Mouse (Mus musculus) liver, postnatal 0 days (tissue): ENCODE data around the gene Gm21958. TPM values are rescaled to one million over a fixed set of nuclear protein-coding genes. Genes with fewer than 3 reads are reported as not detected.

Source experiments
- ATAC-seq: fragments of 200-750 bp; cut with Nextera tagmentation; 2 replicates; pipeline ENCODE4 v1.8.0; 2017; ENCODE audit warnings: mild to moderate bottlenecking, moderate library complexity
- DNase-seq: peaks from one replicate; pipeline ENCODE4 v3.0.0-alpha.2; 2016
- H3K27ac ChIP-seq: fragments of 300-500 bp; sonication (generic); 2 replicates; pipeline ENCODE4 v1.5.1; 2014; ENCODE audit warnings: antibody characterized with exemption, moderate library complexity, mild to moderate bottlenecking, low read depth
- H3K27me3 ChIP-seq: fragments of 300-500 bp; sonication (generic); 2 replicates; pipeline ENCODE4 v1.6.1; 2014; ENCODE audit warnings: low read length, control low read depth, mixed read lengths; ENCODE audit not compliant: insufficient read depth
- H3K36me3 ChIP-seq: fragments of 300-500 bp; sonication (generic); replicated peaks from 2 replicates; pipeline ENCODE4 v1.6.1; 2014; ENCODE audit warnings: mild to moderate bottlenecking, control low read depth, low read length, moderate library complexity, mixed read lengths; ENCODE audit not compliant: insufficient read depth
- H3K4me1 ChIP-seq: fragments of 300-500 bp; sonication (generic); 2 replicates; pipeline ENCODE4 v1.6.1; 2014; ENCODE audit warnings: antibody characterized with exemption, mild to moderate bottlenecking, control low read depth; ENCODE audit not compliant: insufficient read depth
- H3K4me2 ChIP-seq: fragments of 300-500 bp; sonication (generic); 2 replicates; pipeline ENCODE4 v1.6.1; 2014; ENCODE audit warnings: low read depth, mild to moderate bottlenecking, low read length, moderate library complexity, mixed read lengths
- H3K4me3 ChIP-seq: fragments of 300-500 bp; sonication (generic); 2 replicates; pipeline ENCODE4 v1.5.1; 2014; ENCODE audit warnings: low read depth, low read length
- H3K9ac ChIP-seq: fragments of 300-500 bp; sonication (generic); replicated peaks from 2 replicates; pipeline ENCODE4 v1.6.1; 2014; ENCODE audit warnings: mild to moderate bottlenecking, moderate library complexity
- H3K9me3 ChIP-seq: fragments of 300-500 bp; sonication (generic); 2 replicates; pipeline ENCODE4 v1.6.1; 2016; ENCODE audit warnings: mild to moderate bottlenecking, control low read depth, low read length, mixed read lengths
- CTCF ChIP-seq: sonication (generic); IDR thresholded peaks from 2 replicates; pipeline ENCODE4 v1.5.1; 2016; ENCODE audit warnings: antibody characterized with exemption, low read depth
- EP300 ChIP-seq: IDR thresholded peaks from 2 replicates; pipeline ENCODE4 v1.6.1; 2016; ENCODE audit warnings: antibody characterized with exemption, low read depth, mild to moderate bottlenecking
- WGBS: fragments of 180-500 bp; shearing (Covaris S2); extraction: QIAGEN DNeasy Blood & Tissue Kit; methylation state at CpG from one replicate; pipeline ENCODE4 v1.1.7; 2014; ENCODE audit not compliant: insufficient replicate concordance; 5-methylcytosine and 5-hydroxymethylcytosine counted together
- polyA plus RNA-seq: library from polyadenylated mRNA; unstranded; fragments of >200 nt; fragmentation: Nextera tagmentation; extraction: Ambion mirVana; gene quantifications from 2 replicates; pipeline ENCODE4 v1.2.1, GENCODE M21; 2015

Gene Gm21958
- polyA plus RNA-seq, 1 experiment from 2014 or later = not detected

- Histone ChIP-seq H3K4me3 (no peak overlapping the region), H3K27ac (no peak overlapping the region), H3K27me3 (no peaks in the 10 kb centered on the region), H3K9ac (no peak overlapping the region), H3K4me1 (no peaks in the 10 kb centered on the region), H3K36me3 (no peaks in the 10 kb centered on the region), H3K4me2 (no peak overlapping the region), H3K9me3 (no peaks in the 10 kb centered on the region)
- DNase-seq (no peak), ATAC-seq (no peak)
- 84% methylated on average over 3 of the region's 3 CpGs for WGBS
- TF ChIP-seq EP300 (no peak), CTCF (no peak)
These were observed 46.0 kb downstream of the Gm21958 start for GRCm38 (mm10) chr3:54668141-54668540.

Other genes with a start within 250 kb of the Gm21958 start
- gene Supt20, start 21.5 kb downstream of the Gm21958 start, polyA plus RNA-seq = 17.2 and 19.9 TPM in 2 replicates
- 38.7 and 42.7 TPM in 2 replicates for gene Exosc8, start 21.0 kb upstream of the Gm21958 start, polyA plus RNA-seq
- gene Alg5, start 21.2 kb upstream of the Gm21958 start, polyA plus RNA-seq = 41.4 and 43.4 TPM in 2 replicates
- 0.86 and 1.4 TPM in 2 replicates for gene Smad9, start 41.2 kb upstream of the Gm21958 start, polyA plus RNA-seq
- gene Rfxap, start 93.4 kb upstream of the Gm21958 start, polyA plus RNA-seq = 12.8 and 16.6 TPM in 2 replicates
- gene Sertm1, start 201.5 kb upstream of the Gm21958 start, polyA plus RNA-seq = 0.11 and 0.16 TPM in 2 replicates